Mouse (Mus musculus) splenic B cell, adult 2 months (primary cell): ENCODE data around the gene Pex11a.

Experiments used
- DNase-seq: peaks from one replicate; pipeline ENCODE4 v3.0.0-alpha.2; 2011; ENCODE audit warnings: low read depth, low spot score
- H3K27me3 ChIP-seq: 2 replicates; pipeline ENCODE4 v1.6.1; 2012; ENCODE audit warnings: mild to moderate bottlenecking, low read length, moderate library complexity, mixed read lengths; ENCODE audit not compliant: control insufficient read depth, poor library complexity, insufficient read depth, severe bottlenecking
- H3K36me3 ChIP-seq: 2 replicates; pipeline ENCODE4 v1.6.1; 2012; ENCODE audit warnings: mild to moderate bottlenecking, low read length, moderate library complexity, mixed read lengths; ENCODE audit not compliant: control insufficient read depth, poor library complexity, insufficient read depth, severe bottlenecking

The Pex11a gene

GRCm38 (mm10) chr7:79756334-79756733, 13.4 kb upstream of the Pex11a start:
- Histone ChIP-seq H3K36me3 (no peaks in the 10 kb centered on the region), H3K27me3 (no peaks in the 10 kb centered on the region)
- DNase-seq = no peak

- no peak for DNase-seq
- Histone ChIP-seq H3K27me3 (no peaks in the 10 kb centered on the region), H3K36me3 (no peaks in the 10 kb centered on the region)
Observed at GRCm38 (mm10) chr7:79749511-79749910, 6.6 kb upstream of the Pex11a start.

GRCm38 (mm10) chr7:79747659-79748058, 4.7 kb upstream of the Pex11a start:
- no peaks in the 10 kb centered on the region for H3K27me3 ChIP-seq
- H3K36me3 ChIP-seq = no peaks in the 10 kb centered on the region
- no peak for DNase-seq

- DNase-seq = no peak
- H3K27me3 ChIP-seq = no peaks in the 10 kb centered on the region
- no peaks in the 10 kb centered on the region for H3K36me3 ChIP-seq
Observed at GRCm38 (mm10) chr7:79744585-79744984, 1.7 kb upstream of the Pex11a start.

GRCm38 (mm10) chr7:79744051-79744450, 1.1 kb upstream of the Pex11a start:
- no peaks in the 10 kb centered on the region for H3K36me3 ChIP-seq
- no peaks in the 10 kb centered on the region for H3K27me3 ChIP-seq
- DNase-seq = no peak

GRCm38 (mm10) chr7:79742277-79742658, 663 bp downstream of the Pex11a start:
- DNase-seq = no peak
- Histone ChIP-seq H3K36me3 (no peaks in the 10 kb centered on the region), H3K27me3 (no peaks in the 10 kb centered on the region)

GRCm38 (mm10) chr7:79740279-79740678, 2.7 kb downstream of the Pex11a start:
- DNase-seq = no peak

GRCm38 (mm10) chr7:79738913-79739312, 4.0 kb downstream of the Pex11a start:
- no peak for DNase-seq
- H3K36me3 ChIP-seq = no peaks in the 10 kb centered on the region
- no peaks in the 10 kb centered on the region for H3K27me3 ChIP-seq

More at GRCm38 (mm10) chr7:79740279-79740678, 2.7 kb downstream of the Pex11a start:
- H3K27me3 ChIP-seq = no peaks in the 10 kb centered on the region
- no peaks in the 10 kb centered on the region for H3K36me3 ChIP-seq

GRCm38 (mm10) chr7:79736511-79736910, 6.4 kb downstream of the Pex11a start:
- DNase-seq = no peak
- no peaks in the 10 kb centered on the region for H3K27me3 ChIP-seq
- H3K36me3 ChIP-seq = no peaks in the 10 kb centered on the region

- Histone ChIP-seq H3K27me3 (no peaks in the 10 kb centered on the region), H3K36me3 (no peaks in the 10 kb centered on the region)
- no peak for DNase-seq
Observed at GRCm38 (mm10) chr7:79734563-79734962, 8.4 kb downstream of the Pex11a start.

- Histone ChIP-seq H3K36me3 (no peaks in the 10 kb centered on the region), H3K27me3 (no peaks in the 10 kb centered on the region)
- DNase-seq = no peak
Observed at GRCm38 (mm10) chr7:79732622-79733021, 10.3 kb downstream of the Pex11a start, which contains the start of gene Plin1. TSS of gene Plin1 (minus strand) at chr7:79732903.

GRCm38 (mm10) chr7:79731438-79731837, 11.5 kb downstream of the Pex11a start:
- no peak for DNase-seq
- no peaks in the 10 kb centered on the region for H3K27me3 ChIP-seq

GRCm38 (mm10) chr7:79729743-79730370, 13.1 kb downstream of the Pex11a start:
- DNase-seq = peak; percentile 13
- Histone ChIP-seq H3K36me3 (no peaks in the 10 kb centered on the region), H3K27me3 (no peaks in the 10 kb centered on the region)

More at GRCm38 (mm10) chr7:79731438-79731837, 11.5 kb downstream of the Pex11a start:
- H3K36me3 ChIP-seq = no peaks in the 10 kb centered on the region

GRCm38 (mm10) chr7:79729169-79729568, 13.8 kb downstream of the Pex11a start:
- Histone ChIP-seq H3K27me3 (no peaks in the 10 kb centered on the region), H3K36me3 (no peaks in the 10 kb centered on the region)
- DNase-seq = peak; percentile 57

GRCm38 (mm10) chr7:79728219-79728618, 14.7 kb downstream of the Pex11a start:
- Histone ChIP-seq H3K36me3 (no peaks in the 10 kb centered on the region), H3K27me3 (no peaks in the 10 kb centered on the region)
- DNase-seq = peak; percentile 53

GRCm38 (mm10) chr7:79727091-79727490, 15.8 kb downstream of the Pex11a start:
- Histone ChIP-seq H3K27me3 (no peaks in the 10 kb centered on the region), H3K36me3 (no peaks in the 10 kb centered on the region)
- peak; percentile 46 for DNase-seq
